Mouse (Mus musculus) bone marrow macrophage, adult 2 months (primary cell): ENCODE data around the gene Smyd1. TPM values are rescaled to one million over a fixed set of nuclear protein-coding genes. Genes with fewer than 3 reads are reported as not detected.
"Not testable (repeated sequence)": the region's sequence is repeated elsewhere in the genome, so short reads cannot be mapped to it uniquely, and the experiment has no call there.

ENCODE experiments used
- H3K27ac ChIP-seq: 2 replicates; pipeline ENCODE4 v1.5.1; 2012; ENCODE audit warnings: low read depth, low read length; ENCODE audit not compliant: insufficient read depth
- H3K4me1 ChIP-seq: 2 replicates; pipeline ENCODE4 v1.6.1; 2012; ENCODE audit warnings: low read length; ENCODE audit not compliant: control insufficient read depth, insufficient read depth
- H3K4me3 ChIP-seq: 2 replicates; pipeline ENCODE4 v1.5.1; 2012; ENCODE audit warnings: mild to moderate bottlenecking, low read length, moderate library complexity; ENCODE audit not compliant: insufficient read depth
- CTCF ChIP-seq: IDR thresholded peaks from 2 replicates; pipeline ENCODE4 v1.5.1; 2012; ENCODE audit warnings: low read depth, mild to moderate bottlenecking, low read length, moderate library complexity
- POLR2A ChIP-seq: IDR thresholded peaks from 2 replicates; pipeline ENCODE4 v1.6.1; 2012; ENCODE audit warnings: mild to moderate bottlenecking, low read depth, low read length, borderline replicate concordance
- polyA plus RNA-seq: library from polyadenylated mRNA; stranded (reverse); fragments of >200 nt; gene quantifications from 2 replicates; pipeline ENCODE4 v1.2.4, GENCODE M21; 2012; ENCODE audit not compliant: missing spikeins, insufficient read depth, insufficient read length

Gene Smyd1
- polyA plus RNA-seq, 1 experiment = not detected

- Histone ChIP-seq H3K4me1 (peaks cover 15% of the 10 kb centered on the region), H3K27ac (no peak overlapping the region), H3K4me3 (no peak overlapping the region)
- no peak for TF ChIP-seq POLR2A
- TF ChIP-seq CTCF = no peak
Measured at GRCm38 (mm10) chr6:71273715-71274114, 48.3 kb downstream of the Smyd1 start.

GRCm38 (mm10) chr6:71272316-71272741, 49.7 kb downstream of the Smyd1 start:
- Histone ChIP-seq H3K4me3 (peak overlapping the region; percentile 78), H3K4me1 (peaks cover 14% of the 10 kb centered on the region), H3K27ac (peak overlapping the region; percentile 71)
- TF ChIP-seq POLR2A (no peak), CTCF (no peak)

GRCm38 (mm10) chr6:71271389-71272315, 50.4 kb downstream of the Smyd1 start, which contains the start of gene Krcc1:
TSS of gene Krcc1 (plus strand) at chr6:71271677.
- TF ChIP-seq POLR2A (no peak), CTCF (no peak)
- peak within 1 kb of the TSS; percentile 93 for H3K27ac ChIP-seq
- peak within 1 kb of the TSS; percentile 78 for H3K4me3 ChIP-seq
- peaks cover 14% of the 10 kb centered on the region for H3K4me1 ChIP-seq

- peaks cover 14% of the 10 kb centered on the region for H3K4me1 ChIP-seq
- no peak for TF ChIP-seq POLR2A
- TF ChIP-seq CTCF = no peak
- peak overlapping the region; percentile 93 for H3K27ac ChIP-seq
- H3K4me3 ChIP-seq = peak overlapping the region; percentile 67
Measured at GRCm38 (mm10) chr6:71271057-71271388, 51.0 kb downstream of the Smyd1 start.

GRCm38 (mm10) chr6:71270301-71271056, 51.6 kb downstream of the Smyd1 start:
- H3K27ac ChIP-seq = peak overlapping the region; percentile 93
- TF ChIP-seq CTCF (no peak), POLR2A (no peak)
- peak overlapping the region; percentile 67 for H3K4me3 ChIP-seq
- peaks cover 14% of the 10 kb centered on the region for H3K4me1 ChIP-seq

- H3K4me1 ChIP-seq = peaks cover 14% of the 10 kb centered on the region
- not testable (repeated sequence) for H3K4me3 ChIP-seq, H3K27ac ChIP-seq
Measured at GRCm38 (mm10) chr6:71269686-71270050, 52.4 kb downstream of the Smyd1 start.

- Histone ChIP-seq H3K27ac (no peak overlapping the region), H3K4me1 (peaks cover 14% of the 10 kb centered on the region), H3K4me3 (no peak overlapping the region)
- TF ChIP-seq POLR2A (no peak), CTCF (no peak)
Measured at GRCm38 (mm10) chr6:71268929-71269685, 52.9 kb downstream of the Smyd1 start.

GRCm38 (mm10) chr6:71267603-71268002, 54.4 kb downstream of the Smyd1 start:
- not testable (repeated sequence) for H3K4me3 ChIP-seq, H3K27ac ChIP-seq
- peaks cover 10% of the 10 kb centered on the region for H3K4me1 ChIP-seq

GRCm38 (mm10) chr6:71262142-71262833, 59.7 kb downstream of the Smyd1 start:
- H3K27ac ChIP-seq = no peak overlapping the region
- no peak overlapping the region for H3K4me3 ChIP-seq
- TF ChIP-seq CTCF = no peak
- TF ChIP-seq POLR2A = no peak
- peaks cover 12% of the 10 kb centered on the region for H3K4me1 ChIP-seq
